Mouse (Mus musculus) forebrain, embryonic 11.5 days (tissue): ENCODE data around the gene Chrne. TPM values are rescaled to one million over a fixed set of nuclear protein-coding genes. Genes with fewer than 3 reads are reported as not detected.

Source experiments
- ATAC-seq: fragments of 200-750 bp; cut with Nextera tagmentation; replicated peaks from 2 replicates; pipeline ENCODE4 v1.8.0; 2017; ENCODE audit warnings: moderate TSS enrichment; ENCODE audit not compliant: low FRiP score
- DNase-seq: peaks from one replicate; pipeline ENCODE4 v3.0.0-alpha.2; 2017; ENCODE audit warnings: low spot score
- H3K27ac ChIP-seq: fragments of 300-500 bp; sonication (generic); 2 replicates; pipeline ENCODE4 v1.5.1; 2014; ENCODE audit warnings: low read depth, low read length
- H3K27me3 ChIP-seq: fragments of 300-500 bp; sonication (generic); 2 replicates; pipeline ENCODE4 v1.6.1; 2014; ENCODE audit warnings: mild to moderate bottlenecking, low read length, mixed read lengths; ENCODE audit not compliant: control insufficient read depth, insufficient read depth
- H3K36me3 ChIP-seq: fragments of 300-500 bp; sonication (generic); 2 replicates; pipeline ENCODE4 v1.6.1; 2014; ENCODE audit warnings: mild to moderate bottlenecking, low read length, moderate library complexity, mixed read lengths; ENCODE audit not compliant: control insufficient read depth, insufficient read depth
- H3K4me1 ChIP-seq: fragments of 300-500 bp; sonication (generic); replicated peaks from 2 replicates; pipeline ENCODE4 v1.6.1; 2014; ENCODE audit warnings: low read length, mixed read lengths; ENCODE audit not compliant: control insufficient read depth, insufficient read depth
- H3K4me2 ChIP-seq: fragments of 300-500 bp; sonication (generic); 2 replicates; pipeline ENCODE4 v1.6.1; 2014; ENCODE audit warnings: low read depth, mild to moderate bottlenecking, low read length, moderate library complexity, mixed read lengths; ENCODE audit not compliant: severe bottlenecking
- H3K4me3 ChIP-seq: fragments of 300-500 bp; sonication (generic); 2 replicates; pipeline ENCODE4 v1.5.1; 2014; ENCODE audit warnings: low read depth, low read length
- H3K9ac ChIP-seq: fragments of 300-500 bp; sonication (generic); 2 replicates; pipeline ENCODE4 v1.6.1; 2014; ENCODE audit warnings: low read length
- H3K9me3 ChIP-seq: fragments of 300-500 bp; sonication (generic); 2 replicates; pipeline ENCODE4 v1.6.1; 2016; ENCODE audit warnings: low read length, mixed read lengths; ENCODE audit not compliant: control insufficient read depth
- WGBS: fragments of 180-500 bp; shearing (Covaris S2); extraction: QIAGEN DNeasy Blood & Tissue Kit; methylation state at CpG from one replicate; pipeline ENCODE4 v1.1.7; 2014; 5-methylcytosine and 5-hydroxymethylcytosine counted together
- polyA plus RNA-seq: library from polyadenylated mRNA; unstranded; fragments of >200 nt; fragmentation: Nextera tagmentation; extraction: Ambion mirVana; gene quantifications from 2 replicates; pipeline ENCODE4 v1.2.1, GENCODE M21; 2014

Chrne gene
- not detected in 2 replicates for polyA plus RNA-seq

- Histone ChIP-seq H3K4me2 (no peak within 1 kb of the TSS), H3K4me1 (peaks cover 6% of the 10 kb centered on the region), H3K9me3 (no peaks in the 10 kb centered on the region), H3K4me3 (no peak within 1 kb of the TSS), H3K27ac (no peak within 1 kb of the TSS), H3K27me3 (no peaks in the 10 kb centered on the region; the same call in 1 of the 2 replicates), H3K9ac (no peak within 1 kb of the TSS), H3K36me3 (no peaks in the 10 kb centered on the region)
- ATAC-seq (no peak), DNase-seq (no peak)
- WGBS = 39% methylated on average over 1 of the region's 1 CpGs
These were observed at the start of gene Chrne for GRCm38 (mm10) chr11:70619101-70619500. Chrne (minus strand) TSS chr11:70619216.

- no peak for DNase-seq
- Histone ChIP-seq H3K27ac (peak overlapping the region; percentile 37; the same call in 1 of the 2 replicates), H3K36me3 (peaks cover 8% of the 10 kb centered on the region; the same call in 1 of the 2 replicates), H3K9ac (peak overlapping the region; percentile 62), H3K4me1 (peaks cover 4% of the 10 kb centered on the region; the same call in 1 of the 2 replicates), H3K4me2 (peak overlapping the region; percentile 76), H3K27me3 (no peaks in the 10 kb centered on the region), H3K9me3 (no peaks in the 10 kb centered on the region), H3K4me3 (peak overlapping the region; percentile 69)
- WGBS = under 1% methylated on average over 15 of the region's 15 CpGs
- ATAC-seq = peak; percentile 39; the same call in 1 of the 2 replicates
These were observed 49.3 kb upstream of the Chrne start for GRCm38 (mm10) chr11:70668335-70668770.

GRCm38 (mm10) chr11:70667271-70668150, 48.5 kb upstream of the Chrne start:
- H3K36me3 ChIP-seq = peaks cover 12% of the 10 kb centered on the region; the same call in 1 of the 2 replicates
- H3K27me3 ChIP-seq = no peaks in the 10 kb centered on the region
- no peak overlapping the region for H3K27ac ChIP-seq
- ATAC-seq = no peak
- H3K4me1 ChIP-seq = peaks cover 4% of the 10 kb centered on the region; the same call in 1 of the 2 replicates
- H3K9me3 ChIP-seq = no peaks in the 10 kb centered on the region
- 74% methylated on average over 14 of the region's 14 CpGs for WGBS
- DNase-seq = no peak
- peak overlapping the region; percentile 69 for H3K4me3 ChIP-seq
- peak overlapping the region; percentile 76; the same call in 1 of the 2 replicates for H3K4me2 ChIP-seq
- H3K9ac ChIP-seq = peak overlapping the region; percentile 62; the same call in 1 of the 2 replicates

DNA sequence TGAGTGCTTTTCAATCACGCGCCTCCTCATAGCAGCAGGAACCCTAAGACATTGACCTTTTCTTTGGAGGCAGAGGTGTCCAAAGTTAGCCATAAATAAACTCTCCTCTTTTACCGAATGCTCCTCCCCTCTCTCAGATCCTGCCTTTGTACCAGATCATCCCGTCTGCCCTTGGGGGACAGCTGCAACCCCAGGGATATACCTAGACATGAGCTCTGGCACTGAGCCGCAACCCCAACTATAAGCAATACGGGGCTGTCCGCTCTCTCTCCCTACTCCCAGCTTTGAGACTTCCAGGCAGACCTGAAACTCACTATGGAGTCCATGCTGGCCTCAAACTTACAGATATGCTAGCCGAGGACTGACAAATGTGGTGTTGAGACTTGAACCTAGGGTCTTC, 47.7 kb upstream of the Chrne start:
- WGBS = 97% methylated on average over 8 of the region's 8 CpGs
- DNase-seq (no peak), ATAC-seq (no peak)
- Histone ChIP-seq H3K9me3 (no peaks in the 10 kb centered on the region), H3K4me3 (no peak overlapping the region), H3K27ac (no peak overlapping the region), H3K36me3 (peaks cover 14% of the 10 kb centered on the region; the same call in 1 of the 2 replicates), H3K27me3 (no peaks in the 10 kb centered on the region), H3K9ac (no peak overlapping the region), H3K4me1 (peaks cover 4% of the 10 kb centered on the region; the same call in 1 of the 2 replicates), H3K4me2 (no peak overlapping the region)

GRCm38 (mm10) chr11:70664741-70665140, 45.7 kb upstream of the Chrne start:
- no peak overlapping the region for H3K4me3 ChIP-seq
- no peaks in the 10 kb centered on the region for H3K9me3 ChIP-seq
- H3K36me3 ChIP-seq = peaks cover 14% of the 10 kb centered on the region; the same call in 1 of the 2 replicates
- H3K4me2 ChIP-seq = no peak overlapping the region
- no peak overlapping the region for H3K27ac ChIP-seq
- no peaks in the 10 kb centered on the region for H3K4me1 ChIP-seq
- no peaks in the 10 kb centered on the region for H3K27me3 ChIP-seq
- WGBS = 93% methylated on average over 9 of the region's 9 CpGs
- ATAC-seq (no peak), DNase-seq (no peak)
- no peak overlapping the region for H3K9ac ChIP-seq

DNA sequence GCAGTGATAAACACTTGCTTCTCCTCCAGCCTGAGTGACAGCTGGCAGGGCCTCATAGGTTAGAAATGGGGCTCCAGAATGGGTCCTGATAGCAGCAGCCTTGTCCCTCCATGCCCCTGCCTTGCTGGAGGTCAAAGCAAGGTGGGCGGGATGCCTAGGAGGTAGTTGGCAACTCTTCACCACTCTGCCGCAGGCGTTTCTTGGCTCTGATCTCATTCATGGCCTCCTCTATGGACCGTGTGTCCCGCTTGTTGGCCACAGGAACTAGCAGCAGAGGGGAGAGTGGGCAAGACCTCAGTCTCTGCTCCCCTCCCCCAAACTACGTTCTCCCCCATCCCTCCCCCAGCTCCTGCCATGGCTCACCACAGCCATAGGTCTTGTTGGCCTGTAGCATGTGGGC, 44.9 kb upstream of the Chrne start:
- ATAC-seq (no peak), DNase-seq (no peak)
- no peaks in the 10 kb centered on the region for H3K4me1 ChIP-seq
- H3K9ac ChIP-seq = no peak overlapping the region
- H3K9me3 ChIP-seq = no peaks in the 10 kb centered on the region
- H3K27ac ChIP-seq = no peak overlapping the region
- H3K4me3 ChIP-seq = no peak overlapping the region
- H3K36me3 ChIP-seq = peaks cover 14% of the 10 kb centered on the region; the same call in 1 of the 2 replicates
- 91% methylated on average over 6 of the region's 6 CpGs for WGBS
- H3K4me2 ChIP-seq = no peak overlapping the region
- H3K27me3 ChIP-seq = no peaks in the 10 kb centered on the region

- 87% methylated on average over 8 of the region's 8 CpGs for WGBS
- Histone ChIP-seq H3K27ac (no peak overlapping the region), H3K9ac (no peak overlapping the region), H3K36me3 (peaks cover 14% of the 10 kb centered on the region; the same call in 1 of the 2 replicates), H3K27me3 (no peaks in the 10 kb centered on the region), H3K4me2 (no peak overlapping the region), H3K4me1 (no peaks in the 10 kb centered on the region), H3K9me3 (no peaks in the 10 kb centered on the region), H3K4me3 (no peak overlapping the region)
- ATAC-seq (no peak), DNase-seq (no peak)
These were observed 44.1 kb upstream of the Chrne start for GRCm38 (mm10) chr11:70663101-70663500.

DNA sequence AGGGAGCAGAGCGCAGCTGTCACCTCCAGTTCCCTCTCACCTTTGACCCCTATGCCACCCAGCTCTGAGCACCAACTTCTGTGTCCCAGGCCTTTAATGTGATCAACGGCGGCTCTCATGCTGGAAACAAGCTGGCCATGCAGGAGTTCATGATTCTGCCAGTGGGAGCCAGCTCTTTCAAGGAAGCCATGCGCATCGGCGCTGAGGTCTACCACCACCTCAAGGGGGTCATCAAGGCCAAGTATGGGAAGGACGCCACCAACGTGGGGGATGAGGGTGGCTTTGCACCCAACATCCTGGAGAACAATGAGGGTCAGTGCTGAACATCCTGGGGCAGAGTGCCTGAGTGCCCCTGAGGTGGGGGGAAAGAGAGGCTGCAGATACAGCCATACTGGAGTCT, 41.6 kb upstream of the Chrne start:
- peaks cover 16% of the 10 kb centered on the region for H3K4me1 ChIP-seq
- no peaks in the 10 kb centered on the region for H3K27me3 ChIP-seq
- ATAC-seq (no peak), DNase-seq (no peak)
- no peak overlapping the region for H3K9ac ChIP-seq
- H3K4me2 ChIP-seq = no peak overlapping the region
- H3K4me3 ChIP-seq = no peak overlapping the region
- WGBS = 92% methylated on average over 8 of the region's 8 CpGs
- no peak overlapping the region for H3K27ac ChIP-seq
- H3K36me3 ChIP-seq = peaks cover 14% of the 10 kb centered on the region; the same call in 1 of the 2 replicates
- H3K9me3 ChIP-seq = no peaks in the 10 kb centered on the region
